Mouse (Mus musculus) spleen, postnatal 14 days (tissue): ENCODE data around the gene Cd72.

Experiments
- DNase-seq, 2 experiments: peaks; one replicate each; pipeline ENCODE4 v3.0.0; 2021 to 2022; ENCODE audit warnings: low spot score in 2 of 2

The Cd72 gene

DNA sequence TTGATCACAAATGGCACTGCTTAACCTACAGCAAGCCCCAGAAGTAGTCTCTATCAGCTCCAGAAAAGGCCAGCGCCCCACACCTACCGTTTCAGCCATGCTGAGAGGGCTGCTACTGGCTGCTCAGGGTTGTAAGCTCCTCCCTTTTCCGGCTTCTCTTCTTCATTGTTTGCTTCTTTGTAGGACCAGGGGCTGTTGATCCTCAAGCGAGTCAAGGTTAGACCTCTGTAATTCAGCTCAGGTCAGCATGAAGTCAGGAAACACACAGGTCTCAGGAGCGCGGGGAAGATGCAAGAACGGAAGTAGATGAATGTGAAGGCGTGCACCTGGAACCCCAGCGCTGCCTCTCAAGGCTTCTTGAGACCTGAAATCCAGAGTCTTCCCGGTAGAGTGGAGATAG, 49.7 kb downstream of the Cd72 start:
- DNase-seq: no peak

DNA sequence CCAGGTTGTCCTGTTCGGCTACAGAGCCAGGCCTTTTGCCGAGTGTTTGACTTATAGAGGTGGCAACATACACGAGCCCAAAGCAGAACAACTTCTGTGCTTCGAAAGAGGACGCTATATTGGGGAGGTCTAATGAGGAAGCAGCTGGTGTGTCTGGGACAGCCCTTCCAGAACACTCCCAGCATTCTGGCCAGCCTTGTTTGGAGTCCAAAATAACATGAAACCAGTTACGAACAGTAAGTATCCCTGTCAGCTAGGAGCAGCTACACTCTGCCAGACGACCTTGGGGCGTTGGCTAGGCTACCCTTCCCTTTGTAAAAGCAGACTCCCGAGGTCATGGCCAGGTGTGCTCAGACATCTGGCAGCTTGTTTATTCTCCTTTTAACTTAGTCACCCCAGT, 52.2 kb downstream of the Cd72 start:
- no peak for DNase-seq

DNA sequence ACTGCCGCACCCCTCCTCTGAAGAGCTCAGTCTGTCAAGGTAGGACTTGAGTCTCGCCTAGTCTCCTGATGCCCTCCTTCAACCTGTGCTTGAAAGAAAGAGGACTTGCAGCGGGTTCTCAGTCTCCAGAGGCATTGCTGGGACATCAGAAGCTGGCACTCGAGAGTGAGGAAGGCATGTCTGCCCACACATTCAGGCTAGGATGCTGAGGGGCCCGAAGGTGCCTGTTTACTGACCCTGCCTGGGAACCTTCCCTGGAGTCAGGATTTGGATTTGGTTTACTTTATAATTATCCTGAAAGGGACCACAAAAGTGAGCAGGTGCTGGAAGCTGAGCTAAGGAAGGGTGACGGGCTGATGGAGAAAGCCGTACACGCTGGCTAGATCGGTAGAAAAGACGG, 52.9 kb downstream of the Cd72 start:
- no peak for DNase-seq

DNA sequence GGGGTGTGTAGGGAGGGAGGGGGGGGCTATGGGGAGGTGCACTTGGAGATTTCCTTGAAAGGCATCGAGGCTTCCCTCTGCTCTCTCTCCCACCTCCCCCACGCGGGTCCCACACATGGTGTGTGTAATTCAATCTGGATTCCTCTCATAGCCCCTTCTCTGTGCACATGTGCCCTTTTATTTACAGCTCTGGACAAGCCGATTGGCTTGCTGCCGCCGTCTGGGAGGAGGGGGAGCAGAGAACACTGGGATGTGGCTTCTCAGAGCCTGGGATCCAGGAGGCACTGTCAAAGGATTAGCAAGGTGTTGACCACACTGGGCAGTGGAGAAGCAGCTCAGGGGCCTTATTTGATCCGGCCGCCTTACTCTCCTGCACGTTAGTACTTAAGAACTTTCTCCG, 53.5 kb downstream of the Cd72 start:
- DNase-seq: no peak

DNA sequence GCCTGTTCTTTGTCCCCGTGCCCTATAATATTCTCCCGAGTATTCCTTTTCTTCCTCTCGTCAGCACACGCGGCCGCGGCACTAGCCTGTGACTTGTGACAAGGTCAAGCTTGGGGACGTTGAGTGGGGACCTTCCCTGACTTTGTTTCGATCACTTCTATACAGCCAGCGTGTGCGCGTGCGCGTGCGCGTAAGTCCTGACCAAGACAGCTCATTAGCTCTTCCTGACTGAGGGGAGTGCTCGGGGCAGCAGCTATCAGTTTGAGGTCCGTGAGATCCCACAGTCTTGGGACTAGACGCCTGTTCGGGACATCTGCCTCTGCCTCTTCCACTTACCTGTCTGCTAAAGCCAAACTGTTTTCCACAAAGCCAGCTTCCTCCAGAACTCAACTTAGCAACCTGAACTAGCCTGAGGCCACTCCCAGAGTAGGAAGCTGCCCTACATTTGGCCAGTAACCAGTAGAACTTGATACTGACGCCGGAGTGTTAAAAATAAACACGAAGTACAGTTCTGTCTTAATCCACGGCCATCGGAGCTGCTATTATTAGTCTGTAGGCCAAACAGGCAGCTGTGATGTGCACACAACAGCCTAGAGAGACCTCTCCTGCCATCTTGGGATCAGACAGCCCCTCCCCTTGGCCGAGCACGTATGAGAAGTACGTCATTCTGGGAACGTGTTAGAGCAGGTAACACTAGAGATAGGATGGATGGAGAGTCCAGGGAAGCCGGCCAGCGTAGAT, 54.9 kb downstream of the Cd72 start:
- no peak for DNase-seq

DNA sequence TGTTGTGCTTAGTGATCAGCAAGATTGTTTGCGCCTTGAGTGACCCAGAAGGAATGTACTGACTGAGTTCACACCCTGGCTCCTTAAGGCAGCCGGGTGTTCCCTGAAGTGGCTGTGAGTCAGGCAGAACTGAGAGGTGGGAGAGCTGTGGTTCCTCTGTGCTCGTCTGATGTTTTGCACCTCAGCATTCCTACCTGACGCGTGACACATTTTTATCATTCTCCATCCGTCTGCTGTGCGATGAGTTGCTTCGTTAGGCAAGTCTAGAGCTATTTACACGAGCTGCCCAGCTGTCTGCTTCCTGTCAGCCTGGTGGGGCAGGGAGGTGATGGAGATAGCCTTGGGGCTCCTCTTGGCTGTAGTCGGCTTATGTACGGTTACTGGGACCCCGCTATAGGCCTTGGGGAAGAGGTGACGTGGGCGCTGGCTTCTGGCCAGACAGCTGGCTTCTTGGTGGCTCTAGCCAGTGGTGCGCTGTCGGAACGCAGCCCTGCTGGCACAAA, 55.5 kb downstream of the Cd72 start:
- DNase-seq: no peak

DNA sequence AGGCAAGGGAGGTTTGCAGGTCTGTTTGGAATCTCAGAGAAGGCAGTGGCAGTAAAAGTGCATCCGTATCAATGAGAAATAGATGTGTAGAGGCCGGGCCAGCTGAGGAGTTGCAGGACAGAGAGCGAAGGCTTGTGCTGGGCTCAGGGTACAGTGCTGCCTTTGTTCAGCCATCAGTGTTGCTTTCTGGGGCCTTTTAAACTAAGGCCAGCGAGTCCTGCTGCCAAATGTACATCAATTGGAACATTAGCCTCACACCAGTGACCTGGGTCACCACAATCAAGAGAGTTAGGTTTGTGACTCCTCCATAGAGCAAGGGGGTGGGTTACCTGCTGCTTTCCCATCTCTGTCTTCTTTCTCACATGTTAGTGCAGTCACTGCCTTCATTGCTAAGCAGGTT, 56.4 kb downstream of the Cd72 start:
- DNase-seq: no peak
